Mouse (Mus musculus) adrenal gland, postnatal 25 days (tissue): ENCODE measurements at regions not wholly inside any gene's neighbourhood (a gene's known extent, or its start where the extent isn't known, plus 50 kb on each side); places are given as distances from the start of the nearest gene placed in this dataset.

Experiments used
- DNase-seq: peaks from one replicate; pipeline ENCODE4 v3.0.0; 2021; ENCODE audit warnings: mixed read lengths

DNA sequence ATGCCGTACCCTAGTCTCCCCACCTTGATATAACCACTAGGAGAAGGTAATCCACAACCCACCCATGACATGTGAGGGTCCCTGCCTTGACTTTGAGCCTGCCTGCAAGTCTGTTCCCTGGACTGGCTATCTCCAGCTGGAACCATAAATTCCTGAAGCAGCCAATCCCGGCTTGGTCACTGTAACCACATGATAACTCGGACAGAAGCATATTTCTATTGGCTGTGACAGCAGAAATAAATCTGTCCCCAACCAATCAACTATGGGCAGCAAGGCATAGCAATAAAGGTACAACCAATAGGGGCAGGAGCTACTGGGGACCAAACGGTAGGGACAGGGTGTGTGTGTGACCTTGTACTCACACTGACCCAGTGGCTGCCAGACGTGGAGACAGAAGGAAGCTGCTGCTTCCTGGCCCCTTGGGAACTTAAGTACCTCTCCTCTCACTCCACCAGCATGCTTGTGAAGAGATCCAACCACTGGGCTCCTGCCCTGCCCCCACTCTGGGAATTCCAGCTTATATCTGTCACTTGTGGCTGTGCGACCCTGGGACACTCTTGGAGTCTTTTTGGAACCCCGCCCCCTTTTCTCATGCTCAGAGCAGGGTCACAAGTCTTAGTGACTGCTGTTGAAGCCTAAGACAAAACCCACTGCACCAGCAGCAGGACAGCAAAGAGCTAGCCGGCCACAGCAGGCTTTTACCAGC lies 51.8 kb upstream of the Ttc34 start:
- no peak for DNase-seq

- DNase-seq, result no peak
These were observed 50.1 kb upstream of the Ttc34 start for GRCm38 (mm10) chr4:154787190-154787589.
